Mouse (Mus musculus): ENCODE measurements at regions not wholly inside any gene's neighbourhood (a gene's known extent, or its start where the extent isn't known, plus 50 kb on each side); places are given as distances from the start of the nearest gene placed in this dataset.

DNA sequence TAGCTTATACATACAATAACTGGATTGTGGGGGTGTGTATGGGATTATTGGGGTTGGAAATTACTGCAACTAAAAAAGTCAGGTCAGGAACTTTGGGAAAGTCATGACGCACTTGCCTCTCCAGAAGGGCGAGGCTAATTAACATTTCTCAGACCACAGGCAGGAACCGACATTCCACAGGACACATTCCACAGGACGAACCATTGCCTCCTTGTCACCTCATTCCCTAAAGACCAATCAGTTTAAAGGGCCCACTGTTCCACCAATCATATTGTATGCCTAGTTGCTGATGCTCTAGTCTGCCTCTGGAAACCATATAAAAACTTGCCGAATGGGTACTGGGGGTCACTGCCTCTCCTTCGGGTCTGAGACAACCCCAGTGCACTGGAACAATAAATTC, 113.0 kb upstream of the Pcgf5 start:
- no peak for DNase-seq (ENCODE audit: low read depth)

DNA sequence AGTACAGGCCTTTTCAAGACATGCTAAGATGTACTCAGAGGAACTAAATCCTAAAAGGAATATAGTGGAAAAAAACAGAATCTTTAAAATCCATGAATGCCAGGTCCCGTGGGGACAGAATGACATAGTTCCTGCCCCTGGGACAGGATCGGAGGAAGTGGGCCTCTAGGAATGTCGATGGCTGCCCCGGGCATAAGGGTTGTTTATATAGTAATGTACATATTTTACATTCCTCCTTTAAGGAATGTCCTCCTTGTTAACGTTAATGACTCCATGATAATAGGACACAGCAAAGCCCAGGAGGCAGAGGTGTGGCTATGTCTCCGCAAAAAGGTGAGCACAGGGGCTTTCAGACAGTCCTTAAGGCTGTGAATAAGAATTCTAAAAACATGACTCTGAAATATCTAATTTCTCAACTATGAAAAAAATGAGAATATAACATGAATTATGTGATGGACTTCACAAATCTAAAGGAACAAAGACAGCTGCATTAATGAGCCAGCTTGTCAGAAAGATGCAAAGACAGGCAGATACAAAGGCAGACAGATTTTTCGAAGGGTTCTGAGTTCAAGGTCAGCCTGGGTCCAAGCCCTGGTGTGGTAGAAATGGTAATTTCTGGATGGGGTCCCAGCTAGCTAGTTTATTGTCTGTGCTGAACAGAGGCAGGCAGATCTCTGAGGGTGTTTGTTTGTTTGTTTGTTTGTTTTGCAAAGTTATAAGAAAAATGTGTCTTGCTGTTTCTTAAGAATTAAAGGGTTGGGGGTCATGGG, 111.3 kb upstream of the Pcgf5 start:
- no peak for DNase-seq (ENCODE audit: low read depth)

- peak; percentile 25 for DNase-seq (ENCODE audit: low read depth)
These were observed 110.4 kb upstream of the Pcgf5 start for GRCm38 (mm10) chr19:36237751-36238150.

DNA sequence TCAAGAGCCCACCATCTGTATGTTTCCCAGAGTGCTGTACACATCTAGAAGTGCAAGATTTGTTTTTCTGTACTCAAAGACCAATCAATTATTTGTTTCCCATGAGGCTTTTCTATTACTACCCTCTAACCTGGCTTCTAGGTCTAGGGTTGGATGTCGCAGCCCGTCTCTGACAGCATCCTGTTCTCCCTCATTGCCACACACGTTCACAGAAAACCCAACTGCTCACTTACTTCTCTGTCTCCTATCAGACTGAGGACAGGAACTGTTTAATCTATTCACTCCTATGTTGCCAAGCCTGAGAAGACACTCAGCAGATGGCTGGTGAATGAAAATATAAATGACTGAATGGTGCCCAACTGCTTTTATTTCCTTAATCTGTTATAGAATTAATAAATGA, 109.6 kb upstream of the Pcgf5 start:
- no peak for DNase-seq (ENCODE audit: low read depth)

GRCm38 (mm10) chr19:36242396-36242795, 105.7 kb upstream of the Pcgf5 start:
- no peak for DNase-seq (ENCODE audit: low read depth)

DNA sequence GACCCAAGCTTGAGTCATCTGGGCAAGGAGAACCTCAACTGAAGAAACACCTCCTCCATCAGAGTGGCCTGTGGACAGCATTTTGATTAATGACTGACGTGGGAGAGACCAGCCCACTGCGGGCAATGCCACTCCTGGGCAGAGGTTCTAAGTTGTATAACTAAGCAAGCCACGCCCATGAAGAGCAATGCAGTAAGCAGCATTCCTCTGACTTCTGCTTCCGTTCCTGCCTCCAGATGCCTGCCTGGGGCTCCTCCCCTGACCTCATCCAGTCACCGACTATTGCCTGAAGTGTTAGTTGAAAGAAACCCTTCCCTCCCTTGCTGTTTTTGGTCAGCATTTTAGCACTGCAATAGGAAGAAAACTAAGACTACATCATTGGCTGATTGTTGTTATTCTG, 105.2 kb upstream of the Pcgf5 start:
- DNase-seq (ENCODE audit: low read depth) = no peak

GRCm38 (mm10) chr19:36252522-36252921, 95.6 kb upstream of the Pcgf5 start:
- DNase-seq (ENCODE audit: low read depth) = no peak

DNA sequence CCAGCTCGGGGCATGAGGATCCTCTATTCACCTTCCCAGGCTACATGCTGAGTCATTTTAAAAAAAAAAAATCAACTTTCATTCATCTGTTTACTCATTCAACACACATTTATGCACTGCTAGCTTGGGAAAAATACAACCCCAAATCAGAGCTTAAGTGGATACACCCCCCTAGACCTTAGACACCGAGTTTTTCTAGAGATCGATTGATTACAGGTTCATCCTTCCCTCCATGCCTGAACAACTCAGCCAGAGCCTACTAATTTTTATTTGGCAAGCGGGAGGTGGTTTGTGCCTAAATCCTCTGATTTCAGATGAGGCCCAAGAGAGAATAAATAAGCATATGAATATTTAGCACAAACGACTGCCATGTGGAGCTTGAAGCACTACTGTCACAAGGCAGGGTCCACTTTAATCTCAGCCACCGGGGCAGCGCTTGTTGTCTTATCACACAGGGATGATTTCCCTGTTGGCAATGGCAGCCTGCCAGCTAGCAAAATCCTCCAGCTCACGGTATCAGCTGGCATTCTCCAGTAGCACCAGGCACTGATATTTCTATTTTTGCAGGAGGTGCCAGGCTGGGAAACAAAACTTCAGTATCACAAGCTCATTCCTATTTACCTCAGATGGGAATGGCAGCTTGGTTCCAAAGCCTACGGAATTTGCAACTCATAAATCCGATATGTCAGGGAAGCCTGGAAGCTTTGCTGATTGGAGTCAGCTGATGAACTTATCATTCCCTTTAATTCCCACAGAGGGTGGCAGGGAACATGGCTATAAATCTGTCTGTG, 90.2 kb upstream of the Pcgf5 start:
- no peak for DNase-seq (ENCODE audit: low read depth)

DNA sequence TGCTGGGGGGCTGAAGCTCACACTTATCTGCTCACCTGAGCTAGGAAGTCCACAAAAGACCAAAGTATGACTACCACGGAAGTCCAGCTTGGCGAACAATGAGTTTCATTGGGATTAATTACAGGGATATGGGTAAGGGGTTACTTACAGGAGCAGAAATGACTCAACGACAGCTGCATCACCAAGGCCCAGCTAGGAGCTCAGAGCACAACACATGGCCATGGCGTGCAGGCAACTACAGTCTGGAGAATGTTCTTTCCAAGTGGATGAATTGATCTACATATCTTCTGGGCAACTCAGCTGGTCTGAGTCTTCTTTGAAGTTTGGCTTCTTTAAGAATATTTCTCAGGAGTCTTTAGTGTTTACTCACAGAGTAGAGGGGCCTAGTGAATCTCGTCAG, 86.3 kb upstream of the Pcgf5 start:
- no peak for DNase-seq (ENCODE audit: low read depth)

DNA sequence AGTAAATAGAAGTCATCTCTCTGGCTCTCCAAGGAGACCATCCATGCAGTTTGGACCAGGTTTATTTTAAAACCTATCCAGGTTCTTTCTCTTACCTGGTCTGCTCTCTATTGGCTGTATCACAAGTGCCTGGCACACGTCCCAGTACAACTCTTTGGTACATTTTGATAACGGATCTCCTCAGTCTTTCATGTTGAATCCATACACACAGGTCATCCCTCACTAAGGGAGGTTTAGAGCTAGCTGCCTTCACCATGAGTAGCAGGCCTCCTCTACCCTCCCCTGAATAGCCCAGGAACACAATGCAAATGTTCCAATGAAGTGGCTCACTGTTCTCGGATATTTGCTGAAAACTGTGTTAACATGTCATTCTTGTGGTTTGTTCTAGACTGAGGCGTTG, 84.2 kb upstream of the Pcgf5 start:
- DNase-seq (ENCODE audit: low read depth) = no peak

DNA sequence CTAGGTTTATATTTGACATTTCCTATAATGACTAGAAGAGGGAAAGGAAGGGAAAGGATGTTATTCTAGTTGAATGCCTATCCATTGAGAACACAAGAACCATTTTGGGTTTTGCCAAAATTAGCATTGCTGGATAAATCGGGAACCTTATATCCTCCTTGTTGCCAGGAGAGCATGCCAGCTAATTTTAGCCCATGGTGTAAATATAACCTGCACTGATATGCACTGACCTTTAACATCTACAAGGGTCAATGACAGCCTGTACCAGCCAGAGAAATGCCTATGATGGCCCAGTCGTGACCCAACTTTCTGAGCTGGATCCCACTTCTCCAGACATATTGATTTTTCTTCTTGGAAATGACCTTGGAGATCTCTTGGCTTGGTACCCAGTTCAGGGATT, 83.7 kb upstream of the Pcgf5 start:
- DNase-seq (ENCODE audit: low read depth) = no peak

GRCm38 (mm10) chr19:36265276-36265675, 82.8 kb upstream of the Pcgf5 start:
- DNase-seq (ENCODE audit: low read depth) = no peak

DNA sequence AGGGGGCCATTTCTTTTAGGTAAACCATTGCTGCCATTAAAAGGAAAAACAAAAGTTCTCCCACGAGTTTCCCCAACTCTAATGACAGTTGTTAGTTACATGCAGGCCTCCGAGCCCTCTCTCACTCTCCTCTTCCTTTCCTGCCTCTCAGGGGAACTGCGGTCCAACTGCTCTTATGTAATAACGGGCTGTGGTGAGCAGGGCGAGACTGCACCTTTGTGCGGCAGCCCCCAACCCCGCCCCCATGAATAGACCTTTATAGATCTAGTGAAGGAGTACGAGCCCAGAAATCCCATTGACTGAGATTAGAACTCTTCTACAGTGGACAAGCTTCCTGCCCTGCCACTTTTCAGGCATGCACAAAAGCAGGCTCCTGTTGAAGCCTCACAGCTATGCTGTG, 81.8 kb upstream of the Pcgf5 start:
- no peak for DNase-seq (ENCODE audit: low read depth)

- no peak for DNase-seq (ENCODE audit: low read depth)
These were observed 74.6 kb upstream of the Pcgf5 start for GRCm38 (mm10) chr19:36273466-36273865.

DNA sequence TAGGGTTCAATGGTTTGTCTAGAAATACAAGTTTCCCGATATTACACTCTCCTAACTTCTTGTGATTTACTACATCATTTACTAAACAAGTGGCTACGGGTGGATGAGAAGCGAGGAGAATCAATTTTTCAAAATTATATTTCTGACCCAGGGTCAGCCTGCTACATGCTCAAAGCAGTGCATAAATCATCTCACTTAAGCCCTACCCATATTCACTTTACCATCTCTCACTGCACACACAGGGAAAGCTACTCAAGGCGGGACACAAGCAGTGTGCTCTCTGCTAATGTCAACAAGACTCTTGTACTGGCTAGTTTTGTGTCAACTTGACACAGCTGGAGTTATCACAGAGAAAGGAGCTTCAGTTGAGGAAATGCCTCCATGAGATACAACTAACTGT, 62.6 kb upstream of the Pcgf5 start:
- DNase-seq (ENCODE audit: low read depth) = no peak

GRCm38 (mm10) chr19:36290778-36291177, 57.3 kb upstream of the Pcgf5 start:
- DNase-seq (ENCODE audit: low read depth) = no peak

DNA sequence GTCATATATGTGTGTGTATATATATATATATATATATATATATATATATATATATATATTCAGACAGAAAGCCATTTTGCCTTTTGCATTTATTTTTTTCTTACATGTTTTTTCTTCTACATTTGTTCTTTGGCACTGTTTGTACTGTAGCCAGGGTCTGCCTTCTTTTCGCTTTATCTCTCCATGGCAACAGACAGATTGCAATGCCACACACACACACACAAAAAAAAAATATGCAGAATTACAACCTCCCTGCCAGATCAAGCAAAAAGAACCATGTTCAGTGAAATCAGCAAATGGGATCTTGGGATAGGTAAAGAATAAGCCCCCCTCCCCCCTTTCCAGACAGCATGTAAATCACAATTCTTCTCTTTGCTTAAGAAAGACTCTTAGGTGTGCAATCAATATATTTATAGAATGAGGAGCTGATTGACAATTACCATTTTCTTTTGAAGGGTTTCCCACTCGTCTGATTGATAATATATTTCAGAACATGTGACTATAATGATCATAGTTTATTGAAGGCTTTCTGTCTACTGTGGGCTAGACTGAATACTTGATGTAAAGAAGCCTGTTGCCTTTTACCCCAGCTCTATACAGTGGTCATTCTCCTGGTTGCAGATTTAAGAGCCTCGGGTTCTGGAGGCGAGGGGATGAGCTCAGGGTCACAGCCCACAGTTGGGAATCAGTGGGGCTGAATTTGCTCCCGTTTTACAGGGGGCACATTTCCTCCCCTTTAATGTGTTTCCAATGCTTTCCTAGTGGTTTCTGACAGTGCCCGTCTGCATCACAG, 54.7 kb upstream of the Pcgf5 start:
- no peak for DNase-seq (ENCODE audit: low read depth)

Data from fibroblast of lung, adult 2 months (primary cell).